Mouse (Mus musculus) limb, embryonic 15.5 days (tissue): ENCODE measurements around the gene Fgd2. TPM values are rescaled to one million over a fixed set of nuclear protein-coding genes. Genes with fewer than 3 reads are reported as not detected.
A peak's percentile ranks its signal among the peaks of the same experiment; 100 is the strongest.

Experiments used
- ATAC-seq: fragments of 200-750 bp; cut with Nextera tagmentation; 2 replicates; pipeline ENCODE4 v1.8.0; 2017; ENCODE audit warnings: low read depth, moderate TSS enrichment; ENCODE audit not compliant: insufficient number of reproducible peaks, low FRiP score, low TSS enrichment
- H3K27ac ChIP-seq: fragments of 300-500 bp; sonication (generic); 2 replicates; pipeline ENCODE4 v1.5.1; 2015; ENCODE audit warnings: moderate library complexity, mild to moderate bottlenecking, inconsistent platforms
- H3K27me3 ChIP-seq: fragments of 300-500 bp; sonication (generic); 2 replicates; pipeline ENCODE4 v1.6.1; 2015; ENCODE audit warnings: inconsistent platforms
- H3K36me3 ChIP-seq: fragments of 300-500 bp; sonication (generic); 2 replicates; pipeline ENCODE4 v1.6.1; 2015; ENCODE audit warnings: inconsistent platforms
- H3K4me1 ChIP-seq: fragments of 300-500 bp; sonication (generic); 2 replicates; pipeline ENCODE4 v1.6.1; 2015; ENCODE audit warnings: inconsistent platforms
- H3K4me2 ChIP-seq: fragments of 300-500 bp; sonication (generic); 2 replicates; pipeline ENCODE4 v1.6.1; 2015; ENCODE audit warnings: mild to moderate bottlenecking, inconsistent platforms
- H3K4me3 ChIP-seq: fragments of 300-500 bp; sonication (generic); 2 replicates; pipeline ENCODE4 v1.5.1; 2015; ENCODE audit warnings: mild to moderate bottlenecking, inconsistent platforms
- H3K9ac ChIP-seq: fragments of 300-500 bp; sonication (generic); 2 replicates; pipeline ENCODE4 v1.6.1; 2015; ENCODE audit warnings: inconsistent platforms
- H3K9me3 ChIP-seq: fragments of 300-500 bp; sonication (generic); 2 replicates; pipeline ENCODE4 v1.6.1; 2016; ENCODE audit warnings: inconsistent platforms
- WGBS: fragments of 180-500 bp; shearing (Covaris S2); methylation state at CpG from one replicate; pipeline ENCODE4 v1.1.7; 2015; 5-methylcytosine and 5-hydroxymethylcytosine counted together
- polyA plus RNA-seq: library from polyadenylated mRNA; unstranded; fragments of >200 nt; fragmentation: Nextera tagmentation; extraction: Ambion mirVana; gene quantifications from 2 replicates; pipeline ENCODE4 v1.2.1, GENCODE M21; 2015

Fgd2 gene
- polyA plus RNA-seq, 1 experiment from 2014 or later: 8.5 TPM

- H3K9me3 ChIP-seq: no peaks in the 10 kb centered on the region
- no peak overlapping the region for H3K9ac ChIP-seq
- H3K4me1 ChIP-seq: peaks cover 51% of the 10 kb centered on the region
- no peak overlapping the region for H3K4me2 ChIP-seq
- H3K4me3 ChIP-seq: no peak overlapping the region
- no peak for ATAC-seq
- no peaks in the 10 kb centered on the region for H3K27me3 ChIP-seq
- peaks cover 78% of the 10 kb centered on the region for H3K36me3 ChIP-seq
- H3K27ac ChIP-seq: peak overlapping the region; percentile 47
- WGBS: 70% methylated on average over 11 of the region's 11 CpGs
Measured at GRCm38 (mm10) chr17:29339170-29339768, 21.4 kb upstream of the Fgd2 start.

- WGBS: 66% methylated on average over 18 of the region's 18 CpGs
- Histone ChIP-seq H3K9ac (no peak overlapping the region), H3K4me2 (no peak overlapping the region), H3K4me1 (peaks cover 57% of the 10 kb centered on the region), H3K9me3 (no peaks in the 10 kb centered on the region), H3K27ac (peak overlapping the region; percentile 86), H3K4me3 (no peak overlapping the region), H3K36me3 (peaks cover 75% of the 10 kb centered on the region), H3K27me3 (no peaks in the 10 kb centered on the region)
- no peak for ATAC-seq
Measured at GRCm38 (mm10) chr17:29340406-29341261, 20.1 kb upstream of the Fgd2 start.

GRCm38 (mm10) chr17:29341591-29342003 is 19.1 kb upstream of the Fgd2 start:
- Histone ChIP-seq H3K4me1 (peaks cover 66% of the 10 kb centered on the region), H3K27me3 (no peaks in the 10 kb centered on the region), H3K4me2 (peak overlapping the region; percentile 32), H3K27ac (peak overlapping the region; percentile 86), H3K9ac (no peak overlapping the region), H3K36me3 (peaks cover 65% of the 10 kb centered on the region), H3K4me3 (no peak overlapping the region), H3K9me3 (no peaks in the 10 kb centered on the region)
- WGBS: 26% methylated on average over 9 of the region's 9 CpGs
- no peak; the same call in 1 of the 2 replicates for ATAC-seq

- H3K27me3 ChIP-seq: no peaks in the 10 kb centered on the region
- H3K4me2 ChIP-seq: 0 out of 2 replicates have a peak overlapping the region, but pooled peaks have one; percentile 32
- 37% methylated on average over 13 of the region's 13 CpGs for WGBS
- ATAC-seq: peak; percentile 40
- no peaks in the 10 kb centered on the region for H3K9me3 ChIP-seq
- H3K9ac ChIP-seq: no peak overlapping the region
- H3K4me1 ChIP-seq: peaks cover 68% of the 10 kb centered on the region
- no peak overlapping the region for H3K4me3 ChIP-seq
- peak overlapping the region; percentile 86 for H3K27ac ChIP-seq
- peaks cover 58% of the 10 kb centered on the region for H3K36me3 ChIP-seq
Measured at GRCm38 (mm10) chr17:29342010-29342910, 18.5 kb upstream of the Fgd2 start.

- Histone ChIP-seq H3K27ac (peak overlapping the region; percentile 86; the same call in 1 of the 2 replicates), H3K4me1 (peaks cover 71% of the 10 kb centered on the region), H3K36me3 (peaks cover 50% of the 10 kb centered on the region), H3K9ac (no peak overlapping the region), H3K4me2 (no peak overlapping the region), H3K27me3 (no peaks in the 10 kb centered on the region), H3K9me3 (no peaks in the 10 kb centered on the region), H3K4me3 (no peak overlapping the region)
- 86% methylated on average over 5 of the region's 5 CpGs for WGBS
- no peak for ATAC-seq
Measured at GRCm38 (mm10) chr17:29343241-29343640, 17.5 kb upstream of the Fgd2 start.

- WGBS: 87% methylated on average over 12 of the region's 12 CpGs
- no peak overlapping the region for H3K4me2 ChIP-seq
- H3K4me1 ChIP-seq: peaks cover 56% of the 10 kb centered on the region
Measured at GRCm38 (mm10) chr17:29345272-29345671, 15.4 kb upstream of the Fgd2 start.

GRCm38 (mm10) chr17:29346496-29347125 is 14.1 kb upstream of the Fgd2 start:
- peak overlapping the region; percentile 90 for H3K9ac ChIP-seq
- H3K36me3 ChIP-seq: peaks cover 24% of the 10 kb centered on the region
- peaks cover 43% of the 10 kb centered on the region for H3K4me1 ChIP-seq
- H3K27me3 ChIP-seq: no peaks in the 10 kb centered on the region
- peak overlapping the region; percentile 69 for H3K4me2 ChIP-seq
- H3K27ac ChIP-seq: peak overlapping the region; percentile 90
- 4% methylated on average over 11 of the region's 11 CpGs for WGBS
- H3K4me3 ChIP-seq: peak overlapping the region; percentile 96
- no peaks in the 10 kb centered on the region for H3K9me3 ChIP-seq
- ATAC-seq: no peak

More at GRCm38 (mm10) chr17:29345272-29345671, 15.4 kb upstream of the Fgd2 start:
- ATAC-seq: no peak
- Histone ChIP-seq H3K9me3 (no peaks in the 10 kb centered on the region), H3K4me3 (no peak overlapping the region), H3K9ac (no peak overlapping the region), H3K27ac (no peak overlapping the region; the same call in 1 of the 2 replicates), H3K27me3 (no peaks in the 10 kb centered on the region), H3K36me3 (peaks cover 29% of the 10 kb centered on the region)

- peak overlapping the region; percentile 69 for H3K4me2 ChIP-seq
- peak overlapping the region; percentile 96 for H3K4me3 ChIP-seq
- peak overlapping the region; percentile 90 for H3K27ac ChIP-seq
- WGBS: 0% methylated on average over 42 of the region's 45 CpGs
- no peaks in the 10 kb centered on the region for H3K9me3 ChIP-seq
- H3K36me3 ChIP-seq: peaks cover 24% of the 10 kb centered on the region
- ATAC-seq: no peak
- H3K27me3 ChIP-seq: no peaks in the 10 kb centered on the region
- peak overlapping the region; percentile 90 for H3K9ac ChIP-seq
- H3K4me1 ChIP-seq: peaks cover 37% of the 10 kb centered on the region
Measured at GRCm38 (mm10) chr17:29347126-29347644, 13.5 kb upstream of the Fgd2 start.

GRCm38 (mm10) chr17:29347645-29348256 is 13.0 kb upstream of the Fgd2 start, which contains the start of gene Mtch1:
Gene Mtch1 (minus strand): TSS chr17:29347934.
- H3K9ac ChIP-seq: peak within 1 kb of the TSS; percentile 90
- peaks cover 21% of the 10 kb centered on the region for H3K36me3 ChIP-seq
- peak within 1 kb of the TSS; percentile 90 for H3K27ac ChIP-seq
- under 1% methylated on average over 52 of the region's 53 CpGs for WGBS
- peaks cover 32% of the 10 kb centered on the region for H3K4me1 ChIP-seq
- ATAC-seq: peak; percentile 94
- H3K4me3 ChIP-seq: peak within 1 kb of the TSS; percentile 96
- no peaks in the 10 kb centered on the region for H3K9me3 ChIP-seq
- no peaks in the 10 kb centered on the region for H3K27me3 ChIP-seq
- H3K4me2 ChIP-seq: peak within 1 kb of the TSS; percentile 69

- H3K27ac ChIP-seq: no peak overlapping the region
- H3K27me3 ChIP-seq: no peaks in the 10 kb centered on the region
- peaks cover 25% of the 10 kb centered on the region for H3K4me1 ChIP-seq
- H3K4me2 ChIP-seq: no peak overlapping the region
- H3K9me3 ChIP-seq: no peaks in the 10 kb centered on the region
- H3K4me3 ChIP-seq: no peak overlapping the region
- H3K9ac ChIP-seq: no peak overlapping the region
- peaks cover 10% of the 10 kb centered on the region; the same call in 1 of the 2 replicates for H3K36me3 ChIP-seq
- ATAC-seq: no peak
- 76% methylated on average over 2 of the region's 2 CpGs for WGBS
Measured at GRCm38 (mm10) chr17:29348996-29349395, 11.7 kb upstream of the Fgd2 start.
